Mouse (Mus musculus): ENCODE data around the gene Sec24b. TPM values are rescaled to one million over a fixed set of nuclear protein-coding genes. Genes with fewer than 3 reads are reported as not detected.

Gene Sec24b
- polyA plus RNA-seq, 1 experiment from 2014 or later, result 7.6 TPM

DNA sequence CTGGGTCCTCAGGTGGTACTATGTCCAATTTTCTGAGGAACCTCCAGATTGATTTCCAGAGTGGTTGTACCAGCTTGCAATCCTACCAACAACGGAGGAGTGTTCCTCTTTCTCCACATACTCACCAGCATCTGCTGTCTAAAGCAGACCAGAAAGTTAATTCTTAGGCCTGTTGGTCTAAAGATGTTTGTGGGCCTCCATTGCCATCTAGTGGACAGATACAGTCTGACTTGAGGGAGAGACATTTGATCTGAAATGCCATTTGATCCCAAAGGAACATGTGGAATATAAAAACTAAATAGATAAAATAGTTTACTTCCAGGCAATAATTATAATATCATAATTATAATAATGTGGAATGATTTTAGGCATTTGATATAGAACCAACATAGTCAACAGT, 18.4 kb upstream of the Sec24b start:
- Histone ChIP-seq H3K9ac (no peak overlapping the region), H3K36me3 (no peaks in the 10 kb centered on the region), H3K4me3 (replicated peaks) (no peak overlapping the region), H3K9me3 (replicated peaks) (no peaks in the 10 kb centered on the region), H3K4me1 (replicated peaks) (no peaks in the 10 kb centered on the region), H3K4me2 (no peak overlapping the region), H3K27me3 (no peaks in the 10 kb centered on the region), H3K27ac (no peak overlapping the region)
- DNase-seq (peak; percentile 9), ATAC-seq (ENCODE audit: low read depth) (no peak)
- WGBS (ENCODE audit: insufficient replicate concordance), result 3% methylated on average over 1 of the region's 1 CpGs

DNA sequence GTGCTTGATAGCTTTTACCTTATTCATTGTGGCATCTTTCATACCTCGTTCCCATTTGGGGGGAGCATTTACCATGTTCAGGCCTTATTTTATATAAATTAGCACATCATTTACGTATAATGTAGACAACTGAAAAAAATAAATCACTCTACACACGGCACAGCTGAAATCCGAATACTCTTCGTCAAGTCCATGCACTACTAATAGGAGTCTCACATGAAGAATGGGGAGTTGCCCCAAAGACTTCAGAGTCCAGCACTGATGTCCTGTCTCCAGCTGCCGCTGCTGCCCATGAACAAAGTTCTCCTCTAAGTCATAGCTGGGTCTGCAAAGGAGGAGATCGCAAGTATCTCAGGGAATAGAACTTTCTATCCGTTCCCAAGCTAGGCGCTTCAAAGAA, 15.9 kb upstream of the Sec24b start:
- H3K4me2 ChIP-seq, result no peak overlapping the region
- WGBS (ENCODE audit: insufficient replicate concordance), result 78% methylated on average over 9 of the region's 9 CpGs
- H3K9ac ChIP-seq, result no peak overlapping the region
- H3K36me3 ChIP-seq, result no peaks in the 10 kb centered on the region
- H3K4me3 ChIP-seq (replicated peaks), result no peak overlapping the region
- no peak overlapping the region for H3K27ac ChIP-seq
- no peaks in the 10 kb centered on the region for H3K9me3 ChIP-seq (replicated peaks)
- ATAC-seq (ENCODE audit: low read depth) (no peak), DNase-seq (no peak)
- H3K4me1 ChIP-seq (replicated peaks), result no peaks in the 10 kb centered on the region
- H3K27me3 ChIP-seq, result no peaks in the 10 kb centered on the region

- H3K4me3 ChIP-seq (replicated peaks), result no peak overlapping the region
- no peak for DNase-seq
- H3K27ac ChIP-seq, result no peak overlapping the region
- H3K9me3 ChIP-seq (replicated peaks), result no peaks in the 10 kb centered on the region
- no peaks in the 10 kb centered on the region for H3K4me1 ChIP-seq (replicated peaks)
- H3K4me2 ChIP-seq, result no peak overlapping the region
- no peak for ATAC-seq (ENCODE audit: low read depth)
- WGBS (ENCODE audit: insufficient replicate concordance), result 30% methylated on average over 1 of the region's 1 CpGs
- H3K27me3 ChIP-seq, result no peaks in the 10 kb centered on the region
- H3K36me3 ChIP-seq, result no peaks in the 10 kb centered on the region
- H3K9ac ChIP-seq, result no peak overlapping the region
Observed at GRCm38 (mm10) chr3:130075746-130076145, 14.4 kb upstream of the Sec24b start.

DNA sequence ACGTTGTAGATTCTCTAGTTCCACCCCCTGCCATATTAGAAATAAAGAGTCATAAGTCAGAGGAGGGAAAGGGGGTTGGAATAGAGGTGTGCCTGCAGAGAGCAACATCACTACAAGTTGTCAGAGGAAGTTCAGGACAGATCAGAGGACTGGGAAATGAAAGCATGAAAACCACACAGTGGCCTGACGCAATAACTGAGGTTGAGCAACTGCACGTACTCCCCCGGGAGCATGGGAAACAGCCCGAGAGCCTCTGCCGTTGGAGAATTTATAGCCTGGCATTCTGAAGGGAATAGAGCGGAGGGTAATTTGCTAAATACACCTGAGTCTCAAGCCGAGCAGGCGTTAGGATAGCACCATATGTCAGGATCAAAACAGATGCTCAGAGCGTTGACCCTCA, 11.7 kb upstream of the Sec24b start:
- ATAC-seq (ENCODE audit: low read depth) (peak; percentile 70), DNase-seq (no peak)
- no peak overlapping the region for H3K9ac ChIP-seq
- no peaks in the 10 kb centered on the region for H3K4me1 ChIP-seq (replicated peaks)
- no peaks in the 10 kb centered on the region for H3K36me3 ChIP-seq
- 24% methylated on average over 10 of the region's 10 CpGs for WGBS (ENCODE audit: insufficient replicate concordance)
- H3K27ac ChIP-seq, result no peak overlapping the region
- H3K9me3 ChIP-seq (replicated peaks), result no peaks in the 10 kb centered on the region
- peak overlapping the region; percentile 29 for H3K4me2 ChIP-seq
- no peak overlapping the region for H3K4me3 ChIP-seq (replicated peaks)
- H3K27me3 ChIP-seq, result no peaks in the 10 kb centered on the region

GRCm38 (mm10) chr3:130071918-130072317, 10.6 kb upstream of the Sec24b start:
- Histone ChIP-seq H3K9me3 (replicated peaks) (no peaks in the 10 kb centered on the region), H3K36me3 (no peaks in the 10 kb centered on the region), H3K4me3 (replicated peaks) (no peak overlapping the region), H3K27me3 (no peaks in the 10 kb centered on the region), H3K4me2 (no peak overlapping the region), H3K4me1 (replicated peaks) (no peaks in the 10 kb centered on the region), H3K27ac (no peak overlapping the region), H3K9ac (no peak overlapping the region)
- WGBS (ENCODE audit: insufficient replicate concordance), result 34% methylated on average over 2 of the region's 2 CpGs
- no peak for ATAC-seq (ENCODE audit: low read depth)
- no peak for DNase-seq

- ATAC-seq (ENCODE audit: low read depth), result peak; percentile 87
- no peaks in the 10 kb centered on the region for H3K27me3 ChIP-seq
- under 1% methylated on average over 79 of the region's 92 CpGs for WGBS (ENCODE audit: insufficient replicate concordance)
Observed at GRCm38 (mm10) chr3:130060396-130061029, 840 bp downstream of the Sec24b start.

DNA sequence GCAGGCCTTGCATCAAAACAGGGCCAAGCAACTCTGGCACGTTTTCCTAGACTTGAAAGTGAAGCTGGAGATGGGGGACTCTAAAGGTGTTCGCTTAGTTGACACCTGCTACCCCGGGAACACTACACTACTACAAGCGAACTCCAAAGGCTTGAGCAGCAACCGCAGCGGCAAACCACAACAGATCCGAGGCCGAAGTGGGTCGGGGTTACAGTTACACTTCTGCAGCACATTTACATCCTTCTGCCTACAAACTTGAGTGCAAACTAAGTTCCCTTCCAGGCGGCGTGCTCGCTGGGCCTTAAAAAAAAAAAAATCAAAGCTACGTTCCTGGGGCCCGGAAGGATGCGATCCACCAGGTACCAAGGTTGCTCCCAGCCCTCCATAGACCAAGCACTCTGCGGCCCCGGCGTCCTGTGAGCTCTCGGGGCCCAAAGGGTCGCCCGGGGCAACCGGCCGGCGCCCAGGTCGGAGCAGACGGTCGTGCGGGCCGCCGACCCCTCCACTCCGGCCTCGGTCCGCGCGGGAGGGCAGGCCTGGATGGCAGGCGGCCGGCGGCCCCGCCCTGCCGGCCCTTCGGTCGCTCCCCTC, 1.5 kb downstream of the Sec24b start:
- H3K27ac ChIP-seq, result peak overlapping the region; percentile 88
- H3K4me2 ChIP-seq, result peak overlapping the region; percentile 84
- DNase-seq (peak; percentile 6), ATAC-seq (ENCODE audit: low read depth) (no peak)
- H3K27me3 ChIP-seq, result no peaks in the 10 kb centered on the region
- peaks cover 58% of the 10 kb centered on the region for H3K4me1 ChIP-seq (replicated peaks)
- H3K9ac ChIP-seq, result peak overlapping the region; percentile 87
- H3K9me3 ChIP-seq (replicated peaks), result no peaks in the 10 kb centered on the region
- whole genome bisulfite sequencing (ENCODE audit: insufficient replicate concordance), result under 1% methylated on average over 31 of the region's 42 CpGs
- peak overlapping the region; percentile 79 for H3K4me3 ChIP-seq (replicated peaks)
- H3K36me3 ChIP-seq, result no peaks in the 10 kb centered on the region

More at GRCm38 (mm10) chr3:130060396-130061029, 840 bp downstream of the Sec24b start:
- Histone ChIP-seq H3K9ac (peak overlapping the region; percentile 87), H3K4me1 (replicated peaks) (peaks cover 53% of the 10 kb centered on the region), H3K4me2 (peak overlapping the region; percentile 84), H3K9me3 (replicated peaks) (no peaks in the 10 kb centered on the region), H3K4me3 (replicated peaks) (peak overlapping the region; percentile 79), H3K27ac (peak overlapping the region; percentile 88), H3K36me3 (no peaks in the 10 kb centered on the region)
- DNase-seq, result peak; percentile 64

GRCm38 (mm10) chr3:130058488-130058887, 2.9 kb downstream of the Sec24b start:
- Histone ChIP-seq H3K27ac (no peak overlapping the region), H3K4me3 (replicated peaks) (no peak overlapping the region), H3K27me3 (no peaks in the 10 kb centered on the region), H3K4me1 (replicated peaks) (peaks cover 72% of the 10 kb centered on the region), H3K9ac (no peak overlapping the region), H3K36me3 (no peaks in the 10 kb centered on the region), H3K4me2 (peak overlapping the region; percentile 84), H3K9me3 (replicated peaks) (no peaks in the 10 kb centered on the region)
- WGBS (ENCODE audit: insufficient replicate concordance), result 46% methylated on average over 2 of the region's 2 CpGs
- ATAC-seq (ENCODE audit: low read depth) (no peak), DNase-seq (no peak)

DNA sequence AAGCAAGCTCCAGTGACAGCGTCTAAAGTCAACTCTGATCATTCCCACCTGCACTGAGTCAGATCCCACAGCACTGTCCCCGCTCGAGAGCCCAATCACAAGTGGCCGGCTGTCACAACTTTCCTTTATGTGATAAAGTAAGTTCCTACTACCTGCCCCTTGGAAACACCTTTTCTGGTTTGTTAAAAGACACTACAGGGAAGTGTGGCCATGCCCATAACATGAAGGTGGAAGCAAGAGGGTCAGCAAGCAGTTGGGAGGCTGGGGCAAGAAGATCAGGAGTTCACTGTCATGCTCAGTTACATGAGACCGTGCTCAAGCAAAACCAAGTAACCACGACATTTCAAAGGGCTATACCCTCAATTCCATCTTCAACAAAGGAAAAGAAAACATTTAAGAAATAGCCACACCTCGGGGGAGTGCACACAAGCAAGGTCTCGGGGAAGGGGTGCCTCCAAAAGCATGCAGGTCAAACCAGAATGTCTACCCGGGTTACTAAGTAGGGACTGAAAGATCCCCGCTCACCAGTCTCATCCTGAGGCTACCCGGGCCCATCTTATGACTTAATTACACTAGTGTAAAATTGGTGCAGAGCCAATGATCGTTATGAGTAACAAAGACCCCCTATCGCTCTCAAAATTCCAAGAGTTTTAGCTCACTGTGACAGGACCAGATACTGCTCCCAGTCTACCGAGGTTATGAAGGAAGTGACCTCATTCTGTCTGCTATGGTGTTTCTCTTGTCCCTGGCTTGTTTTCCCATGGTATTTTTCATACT, 3.6 kb downstream of the Sec24b start:
- no peak overlapping the region for H3K4me2 ChIP-seq

DNA sequence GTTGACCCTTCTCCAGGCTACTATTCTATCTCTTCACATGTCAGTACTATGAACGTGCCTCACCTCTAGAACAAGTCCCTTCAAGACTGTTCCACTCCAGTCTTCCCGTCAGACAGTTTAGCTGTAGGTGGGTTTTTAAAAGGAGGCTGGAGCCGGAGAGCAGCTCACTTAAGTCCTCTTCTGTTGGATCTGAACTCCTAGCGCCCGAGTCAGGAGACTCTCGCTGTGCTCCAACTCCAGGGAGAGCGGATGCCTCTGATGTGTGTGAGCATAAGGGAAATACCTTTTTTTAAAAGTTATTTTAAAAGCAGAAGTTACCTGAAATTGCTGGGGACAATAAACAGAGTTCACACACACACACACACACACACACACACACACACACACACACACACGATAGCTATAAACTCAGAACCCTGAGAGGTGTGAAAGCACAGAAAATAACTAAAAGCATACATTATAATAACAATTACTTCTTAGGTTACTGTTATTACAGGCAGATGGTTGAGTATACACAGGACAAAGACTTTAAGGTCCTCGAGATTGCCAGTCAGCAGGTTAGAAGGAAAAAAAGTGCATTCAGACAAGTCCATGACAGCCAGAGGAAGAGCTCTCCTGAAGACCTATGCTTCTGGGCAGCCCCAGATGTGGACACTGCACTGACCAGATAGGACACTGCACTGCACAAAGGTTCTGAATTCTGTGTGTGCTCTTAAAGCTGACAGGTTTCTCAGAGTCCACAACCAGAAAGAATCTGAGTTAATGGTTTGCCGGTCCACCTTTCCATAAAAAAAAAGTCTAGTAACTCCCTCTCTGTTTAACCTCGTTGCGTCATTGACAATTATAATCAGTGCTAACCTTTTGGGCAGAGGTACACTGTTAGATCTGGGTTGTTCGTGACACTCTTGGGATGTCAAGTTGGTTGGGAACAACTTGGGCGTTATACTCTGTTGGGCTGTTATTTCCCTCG, 5.7 kb downstream of the Sec24b start:
- WGBS (ENCODE audit: insufficient replicate concordance), result 74% methylated on average over 15 of the region's 15 CpGs
- ATAC-seq (ENCODE audit: low read depth), result no peak
- no peak for DNase-seq

More for the DNA sequence above, 3.6 kb downstream of the Sec24b start:
- Histone ChIP-seq H3K27me3 (no peaks in the 10 kb centered on the region), H3K4me3 (replicated peaks) (no peak overlapping the region), H3K9ac (no peak overlapping the region), H3K36me3 (no peaks in the 10 kb centered on the region), H3K4me1 (replicated peaks) (peaks cover 80% of the 10 kb centered on the region), H3K27ac (no peak overlapping the region), H3K9me3 (replicated peaks) (no peaks in the 10 kb centered on the region)
- DNase-seq (no peak), ATAC-seq (ENCODE audit: low read depth) (no peak)
- WGBS (ENCODE audit: insufficient replicate concordance), result 74% methylated on average over 14 of the region's 14 CpGs

GRCm38 (mm10) chr3:130054587-130054986, 6.8 kb downstream of the Sec24b start:
- H3K4me1 ChIP-seq (replicated peaks), result peaks cover 70% of the 10 kb centered on the region
- H3K4me2 ChIP-seq, result no peak overlapping the region
- H3K27ac ChIP-seq, result no peak overlapping the region
- ATAC-seq (ENCODE audit: low read depth), result no peak
- no peak overlapping the region for H3K9ac ChIP-seq
- no peaks in the 10 kb centered on the region for H3K27me3 ChIP-seq
- no peak for DNase-seq
- 79% methylated on average over 6 of the region's 6 CpGs for WGBS (ENCODE audit: insufficient replicate concordance)
- no peaks in the 10 kb centered on the region for H3K9me3 ChIP-seq (replicated peaks)
- H3K4me3 ChIP-seq (replicated peaks), result no peak overlapping the region
- H3K36me3 ChIP-seq, result no peaks in the 10 kb centered on the region

More for the DNA sequence above, 5.7 kb downstream of the Sec24b start:
- Histone ChIP-seq H3K27ac (no peak overlapping the region), H3K9me3 (replicated peaks) (no peaks in the 10 kb centered on the region), H3K4me2 (no peak overlapping the region), H3K4me3 (replicated peaks) (no peak overlapping the region), H3K27me3 (no peaks in the 10 kb centered on the region), H3K4me1 (replicated peaks) (peaks cover 76% of the 10 kb centered on the region), H3K9ac (no peak overlapping the region), H3K36me3 (no peaks in the 10 kb centered on the region)
